Mouse (Mus musculus): ENCODE results near the gene Agap2.

DNA sequence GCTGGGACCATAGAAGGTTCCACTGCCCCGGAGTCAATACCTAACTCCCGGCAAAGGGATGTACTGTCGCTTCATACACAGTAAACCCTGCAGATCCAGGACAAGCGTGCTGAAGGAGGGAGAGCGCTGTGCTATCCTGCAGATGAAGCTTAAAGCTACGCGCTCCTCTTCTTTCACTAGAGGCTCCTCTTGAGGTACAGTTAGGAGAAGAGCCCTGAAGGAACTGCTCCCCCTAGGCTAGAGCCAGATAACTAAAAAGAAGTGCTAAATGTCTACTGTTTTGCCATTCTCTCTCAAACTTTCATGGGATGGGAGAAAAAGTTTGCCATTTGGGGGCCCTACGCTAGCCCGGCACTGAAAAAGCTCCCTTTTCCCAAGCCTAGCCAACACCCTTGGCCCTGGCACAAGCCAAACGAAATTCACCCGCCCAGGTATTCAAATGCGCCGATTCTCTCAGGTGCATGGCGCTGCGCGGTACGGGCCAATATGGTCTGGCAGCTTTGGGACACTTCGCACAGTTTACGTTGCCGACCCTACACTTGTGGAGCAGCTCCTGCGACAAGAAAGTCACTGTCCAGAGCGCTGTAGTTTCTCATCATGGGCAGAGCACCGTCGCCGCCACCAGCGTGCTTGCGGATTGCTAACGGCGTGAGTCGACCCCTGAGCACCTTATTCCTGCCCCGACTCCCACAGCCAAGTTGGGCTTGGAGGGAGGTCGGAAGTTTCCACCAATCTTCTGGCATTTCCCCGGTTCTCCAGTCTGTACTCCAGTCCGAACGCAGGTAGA, 26.3 kb upstream of the Agap2 start:
- TF ChIP-seq POLR2A (IDR thresholded peaks at IDR 0.05; ENCODE audit: extremely low read depth, insufficient read depth, low read length) (no peak), CTCF (IDR thresholded peaks at IDR 0.05; ENCODE audit: low read depth, low read length) (no peak)
